Mouse (Mus musculus) hindbrain, embryonic 10.5 days (tissue): ENCODE data around the gene Rcvrn. TPM values are rescaled to one million over a fixed set of nuclear protein-coding genes. Genes with fewer than 3 reads are reported as not detected.

Source experiments
- DNase-seq: peaks from one replicate; pipeline ENCODE4 v3.0.0-alpha.2; 2017; ENCODE audit warnings: low spot score
- H3K27ac ChIP-seq: fragments of 300-500 bp; sonication (generic); 2 replicates; pipeline ENCODE4 v1.5.1; 2016; ENCODE audit warnings: mild to moderate bottlenecking, moderate library complexity
- H3K27me3 ChIP-seq: fragments of 300-500 bp; sonication (generic); 2 replicates; pipeline ENCODE4 v1.6.1; 2016; ENCODE audit warnings: mild to moderate bottlenecking; ENCODE audit not compliant: poor library complexity, insufficient read depth, severe bottlenecking
- H3K36me3 ChIP-seq: fragments of 300-500 bp; sonication (generic); 2 replicates; pipeline ENCODE4 v1.6.1; 2016; ENCODE audit warnings: mild to moderate bottlenecking, moderate library complexity
- H3K4me1 ChIP-seq: fragments of 300-500 bp; sonication (generic); replicated peaks from 2 replicates; pipeline ENCODE4 v1.6.1; 2016; ENCODE audit warnings: mild to moderate bottlenecking
- H3K4me3 ChIP-seq: fragments of 300-500 bp; sonication (generic); 2 replicates; pipeline ENCODE4 v1.5.1; 2016; ENCODE audit warnings: mild to moderate bottlenecking, moderate library complexity
- H3K9me3 ChIP-seq: fragments of 300-500 bp; sonication (generic); 2 replicates; pipeline ENCODE4 v1.6.1; 2016; ENCODE audit warnings: mild to moderate bottlenecking, moderate library complexity
- WGBS: fragments of 180-500 bp; shearing (Covaris S2); methylation state at CpG from one replicate; pipeline ENCODE4 v1.1.7; 2016; 5-methylcytosine and 5-hydroxymethylcytosine counted together
- polyA plus RNA-seq: library from polyadenylated mRNA; unstranded; fragments of >200 nt; fragmentation: Nextera tagmentation; extraction: Ambion mirVana; gene quantifications from 2 replicates; pipeline ENCODE4 v1.2.1, GENCODE M21; 2016

Rcvrn gene
- polyA plus RNA-seq, 1 experiment from 2014 or later: not detected

DNA sequence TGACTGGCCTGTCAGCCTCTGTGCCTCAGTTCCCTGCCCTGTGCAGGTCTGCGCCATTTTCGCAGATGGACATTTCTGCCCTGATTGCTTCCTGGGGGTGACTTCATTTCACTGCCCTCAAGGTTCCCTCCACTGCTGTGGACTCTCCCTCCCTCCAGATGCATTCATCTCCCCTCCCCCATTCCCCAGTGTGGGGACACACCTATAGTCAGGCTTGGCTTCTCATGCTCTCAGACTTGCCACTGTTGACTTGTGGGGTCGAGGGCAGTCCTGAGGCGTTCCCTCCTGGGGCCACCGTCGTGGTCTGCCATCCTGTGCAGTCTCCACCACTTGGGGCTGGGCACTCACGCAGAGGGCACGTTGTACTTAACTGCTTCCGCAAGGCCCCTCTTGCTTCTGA, 38.3 kb upstream of the Rcvrn start:
- no peaks in the 10 kb centered on the region for H3K9me3 ChIP-seq
- no peak overlapping the region for H3K4me3 ChIP-seq
- no peak for DNase-seq
- no peaks in the 10 kb centered on the region for H3K36me3 ChIP-seq
- 89% methylated on average over 9 of the region's 9 CpGs for WGBS
- no peaks in the 10 kb centered on the region for H3K27me3 ChIP-seq
- H3K4me1 ChIP-seq: peaks cover 19% of the 10 kb centered on the region
- no peak overlapping the region for H3K27ac ChIP-seq

DNA sequence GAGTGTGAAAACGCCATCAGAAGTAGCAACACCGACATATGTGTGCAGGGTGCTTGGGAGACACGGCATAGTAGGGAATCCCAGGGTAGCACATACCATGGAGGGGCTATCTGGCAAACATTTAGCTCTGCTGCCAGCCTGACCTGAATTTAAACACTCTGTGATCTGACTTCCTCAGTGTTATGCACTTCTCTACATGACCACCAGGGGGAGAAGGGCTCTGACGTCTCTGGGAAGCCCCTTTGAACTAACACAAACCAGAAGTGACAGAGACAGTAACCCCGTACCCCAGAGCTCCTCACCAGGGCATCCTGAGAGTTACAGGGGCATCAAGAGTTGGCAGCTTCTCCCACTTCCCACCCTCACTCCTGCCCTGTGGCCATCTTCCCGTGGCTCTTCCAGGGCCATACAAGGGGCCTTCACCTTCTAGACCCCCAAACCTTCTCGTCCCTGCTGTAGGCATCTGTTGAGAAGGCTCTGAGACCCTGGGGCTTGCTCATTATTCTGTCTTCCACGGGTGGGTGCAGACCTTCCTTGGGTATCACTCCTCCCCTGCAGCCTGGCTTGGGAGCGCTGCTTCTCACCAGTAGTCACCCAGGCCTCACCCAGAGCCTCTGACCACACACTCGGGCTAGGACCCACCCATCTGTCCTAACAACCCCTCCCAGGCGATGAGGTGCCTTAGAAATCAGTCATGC, 37.3 kb upstream of the Rcvrn start:
- peak; percentile 61 for DNase-seq
- no peak overlapping the region for H3K27ac ChIP-seq
- H3K36me3 ChIP-seq: no peaks in the 10 kb centered on the region
- no peaks in the 10 kb centered on the region for H3K9me3 ChIP-seq
- 46% methylated on average over 11 of the region's 11 CpGs for WGBS
- H3K27me3 ChIP-seq: no peaks in the 10 kb centered on the region
- no peak overlapping the region for H3K4me3 ChIP-seq
- peaks cover 10% of the 10 kb centered on the region for H3K4me1 ChIP-seq

DNA sequence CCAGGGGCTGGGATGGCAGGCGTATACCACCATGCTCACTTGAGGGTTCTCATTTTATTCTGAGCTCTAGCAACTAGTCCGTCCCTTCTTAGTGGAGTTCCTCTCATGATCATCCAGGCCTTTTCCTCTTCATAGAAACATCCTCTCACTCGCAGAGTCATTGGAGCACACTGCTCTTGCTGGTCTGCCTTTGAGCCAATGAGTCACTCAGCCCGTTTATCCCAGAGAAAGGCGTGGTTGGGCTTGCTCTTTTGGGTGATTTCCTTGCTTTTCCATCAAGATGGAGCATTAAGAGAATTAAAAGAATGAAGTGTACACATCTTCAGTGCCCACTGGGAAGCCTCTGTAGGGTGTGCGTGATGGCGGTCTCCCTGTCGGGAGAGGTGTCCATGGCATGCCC, 33.7 kb upstream of the Rcvrn start:
- Histone ChIP-seq H3K27ac (no peak overlapping the region), H3K4me3 (no peak overlapping the region), H3K9me3 (no peaks in the 10 kb centered on the region), H3K36me3 (no peaks in the 10 kb centered on the region), H3K27me3 (no peaks in the 10 kb centered on the region), H3K4me1 (no peaks in the 10 kb centered on the region; the same call in 1 of the 2 replicates)
- WGBS: 89% methylated on average over 8 of the region's 8 CpGs
- DNase-seq: no peak

- no peaks in the 10 kb centered on the region for H3K9me3 ChIP-seq
- H3K27ac ChIP-seq: no peak overlapping the region
- no peaks in the 10 kb centered on the region for H3K36me3 ChIP-seq
- H3K4me3 ChIP-seq: no peak overlapping the region
- no peaks in the 10 kb centered on the region for H3K27me3 ChIP-seq
- WGBS: 94% methylated on average over 4 of the region's 4 CpGs
- no peak for DNase-seq
- H3K4me1 ChIP-seq: no peaks in the 10 kb centered on the region
Measured at GRCm38 (mm10) chr11:67663437-67663836, 31.7 kb upstream of the Rcvrn start.

GRCm38 (mm10) chr11:67664261-67664660, 30.9 kb upstream of the Rcvrn start:
- Histone ChIP-seq H3K36me3 (no peaks in the 10 kb centered on the region), H3K27ac (no peak overlapping the region), H3K9me3 (no peaks in the 10 kb centered on the region), H3K4me3 (no peak overlapping the region), H3K4me1 (no peaks in the 10 kb centered on the region), H3K27me3 (no peaks in the 10 kb centered on the region)
- 93% methylated on average over 3 of the region's 3 CpGs for WGBS
- DNase-seq: no peak

DNA sequence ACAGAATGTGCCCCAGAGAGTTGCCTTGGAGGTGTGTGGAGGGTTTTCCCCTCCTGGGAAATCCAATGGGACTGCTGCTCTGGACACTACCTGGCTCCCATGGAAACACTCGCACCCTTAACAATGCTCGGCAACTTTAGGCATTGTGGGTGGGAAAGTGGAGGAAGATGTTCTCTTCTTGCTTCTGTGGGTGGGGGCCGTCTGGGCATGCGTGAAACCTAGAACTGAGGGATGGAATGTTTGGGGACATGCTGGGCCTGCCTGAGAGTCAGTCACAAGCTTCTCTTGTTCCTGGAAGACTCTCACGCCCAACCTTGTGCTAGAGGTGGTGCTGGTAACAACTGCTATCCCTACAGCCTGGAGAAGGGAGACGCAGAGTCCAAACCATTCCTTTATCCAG, 30.2 kb upstream of the Rcvrn start:
- Histone ChIP-seq H3K36me3 (no peaks in the 10 kb centered on the region), H3K27me3 (no peaks in the 10 kb centered on the region), H3K9me3 (no peaks in the 10 kb centered on the region), H3K4me3 (no peak overlapping the region), H3K27ac (no peak overlapping the region), H3K4me1 (no peaks in the 10 kb centered on the region)
- no peak for DNase-seq
- WGBS: 79% methylated on average over 6 of the region's 6 CpGs

GRCm38 (mm10) chr11:67666129-67666528, 29.0 kb upstream of the Rcvrn start:
- 84% methylated on average over 5 of the region's 5 CpGs for WGBS
- Histone ChIP-seq H3K4me1 (no peaks in the 10 kb centered on the region), H3K4me3 (no peak overlapping the region), H3K36me3 (no peaks in the 10 kb centered on the region), H3K27me3 (no peaks in the 10 kb centered on the region), H3K27ac (no peak overlapping the region), H3K9me3 (no peaks in the 10 kb centered on the region)
- DNase-seq: no peak

- Histone ChIP-seq H3K36me3 (no peaks in the 10 kb centered on the region), H3K27ac (no peak overlapping the region), H3K4me3 (no peak overlapping the region), H3K27me3 (no peaks in the 10 kb centered on the region), H3K9me3 (no peaks in the 10 kb centered on the region), H3K4me1 (no peaks in the 10 kb centered on the region)
- no peak for DNase-seq
- WGBS: 85% methylated on average over 13 of the region's 13 CpGs
Measured at GRCm38 (mm10) chr11:67667531-67668332, 27.4 kb upstream of the Rcvrn start.

- no peak overlapping the region for H3K27ac ChIP-seq
- DNase-seq: no peak
- WGBS: 99% methylated on average over 3 of the region's 3 CpGs
Measured at GRCm38 (mm10) chr11:67668460-67669007, 26.6 kb upstream of the Rcvrn start.

DNA sequence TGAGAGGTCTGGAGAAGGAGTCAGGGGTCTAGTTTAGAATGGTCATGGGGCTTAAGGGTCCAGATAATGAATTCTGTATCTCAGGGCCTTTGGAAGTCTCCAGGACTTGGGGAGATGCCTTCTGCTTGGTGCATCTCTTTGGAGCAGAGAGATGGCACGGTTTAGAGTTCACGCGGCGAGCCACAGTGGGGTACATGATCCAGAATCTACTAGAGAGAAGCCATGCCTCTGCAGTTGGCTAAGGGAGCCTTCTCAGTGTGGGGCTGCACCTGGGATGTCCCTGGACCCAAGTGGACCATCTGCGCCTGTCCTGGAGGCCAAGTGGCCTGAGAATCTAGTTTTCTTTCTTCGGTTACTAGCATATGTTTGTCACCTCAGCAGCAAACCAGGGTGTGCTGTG, 25.1 kb upstream of the Rcvrn start:
- 96% methylated on average over 6 of the region's 6 CpGs for WGBS
- Histone ChIP-seq H3K9me3 (no peaks in the 10 kb centered on the region), H3K36me3 (no peaks in the 10 kb centered on the region), H3K27me3 (no peaks in the 10 kb centered on the region), H3K4me3 (no peak overlapping the region), H3K27ac (no peak overlapping the region), H3K4me1 (no peaks in the 10 kb centered on the region)
- DNase-seq: no peak

More at GRCm38 (mm10) chr11:67668460-67669007, 26.6 kb upstream of the Rcvrn start:
- Histone ChIP-seq H3K9me3 (no peaks in the 10 kb centered on the region), H3K36me3 (no peaks in the 10 kb centered on the region), H3K4me1 (no peaks in the 10 kb centered on the region), H3K4me3 (no peak overlapping the region), H3K27me3 (no peaks in the 10 kb centered on the region)

GRCm38 (mm10) chr11:67672140-67672539, 23.0 kb upstream of the Rcvrn start:
- Histone ChIP-seq H3K4me3 (no peak overlapping the region), H3K9me3 (no peaks in the 10 kb centered on the region), H3K36me3 (no peaks in the 10 kb centered on the region), H3K4me1 (no peaks in the 10 kb centered on the region), H3K27ac (no peak overlapping the region), H3K27me3 (no peaks in the 10 kb centered on the region)
- DNase-seq: no peak
- 83% methylated on average over 5 of the region's 5 CpGs for WGBS

DNA sequence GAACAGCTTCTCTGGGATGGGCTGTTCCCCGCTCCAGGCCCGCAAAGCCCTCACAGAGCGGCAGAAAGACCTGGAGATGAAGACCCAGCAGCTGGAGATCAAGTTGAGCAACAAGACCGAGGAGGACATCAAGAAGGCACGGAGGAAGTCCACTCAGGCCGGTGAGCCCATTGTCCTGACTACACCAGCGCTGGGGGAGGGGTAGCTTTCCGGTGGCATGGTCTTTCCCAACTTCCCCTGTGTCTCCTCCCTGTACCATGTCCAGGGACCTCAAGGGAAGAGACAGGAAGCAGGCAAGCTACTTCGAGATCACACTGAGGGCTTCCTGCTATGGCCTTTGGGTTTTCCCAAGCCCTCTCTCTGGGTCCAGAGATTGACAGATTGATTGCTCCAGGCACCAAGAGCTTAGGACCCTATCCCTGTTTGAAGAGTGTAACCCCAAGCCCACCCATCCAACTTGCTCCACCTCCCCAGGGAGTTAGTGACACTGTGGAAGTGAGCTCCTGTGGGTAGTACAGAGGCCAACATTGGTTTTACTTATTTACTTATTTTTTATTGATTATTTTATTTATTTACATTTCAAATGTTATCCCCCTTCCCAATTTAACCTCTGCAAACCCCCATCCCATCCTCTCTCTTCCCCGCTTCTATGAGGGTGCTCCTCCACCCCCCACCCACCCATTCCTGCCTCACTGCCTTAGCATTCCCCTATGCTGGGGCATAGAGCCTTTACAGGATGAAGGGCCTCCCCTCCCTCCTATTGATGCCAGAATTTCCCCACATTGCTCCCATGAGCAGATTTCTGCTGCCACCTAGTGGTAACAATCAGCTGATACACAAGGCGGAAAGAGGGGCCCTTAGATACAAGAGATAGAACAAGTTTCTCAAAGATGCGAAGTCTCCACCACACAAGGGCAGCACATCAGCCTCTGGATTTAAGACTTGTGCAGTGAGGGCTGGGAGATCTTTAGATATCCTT, 19.3 kb upstream of the Rcvrn start:
- 62% methylated on average over 12 of the region's 12 CpGs for WGBS
- H3K9me3 ChIP-seq: no peaks in the 10 kb centered on the region
- no peak overlapping the region for H3K4me3 ChIP-seq
- peak; percentile 58 for DNase-seq
- no peaks in the 10 kb centered on the region for H3K4me1 ChIP-seq
- H3K36me3 ChIP-seq: no peaks in the 10 kb centered on the region
- no peaks in the 10 kb centered on the region for H3K27me3 ChIP-seq
- H3K27ac ChIP-seq: no peak overlapping the region
